Mouse (Mus musculus) adrenal gland, postnatal 14 days (tissue): ENCODE results near the gene Defa25. TPM values are rescaled to one million over a fixed set of nuclear protein-coding genes. Genes with fewer than 3 reads are reported as not detected.
A peak's percentile ranks its signal among the peaks of the same experiment; 100 is the strongest.
"Not testable (repeated sequence)": the region's sequence is repeated elsewhere in the genome, so short reads cannot be mapped to it uniquely, and the experiment has no call there.

Experiments used
- DNase-seq: peaks from one replicate; pipeline ENCODE4 v3.0.0; 2021; ENCODE audit warnings: mixed read lengths
- long read RNA-seq, 2 experiments: library from polyadenylated mRNA; stranded (forward); transcript quantifications; one replicate each; pipeline ENCODE4 v2.0.0; 2021
- total RNA-seq: library from RNA; stranded (reverse); gene quantifications from 2 replicates; pipeline ENCODE4 v1.2.3, GENCODE M21; 2021

The Defa25 gene
- total RNA-seq, result not detected in 2 replicates
- long read RNA-seq, experiment 1, result 0 reads
- long read RNA-seq, experiment 2, result 0 reads

- not testable (repeated sequence) for DNase-seq
Measured at GRCm38 (mm10) chr8:21084142-21084541, at the start of gene Defa25. Defa25 (plus strand) TSS chr8:21084442.

GRCm38 (mm10) chr8:21054747-21055146, 29.5 kb upstream of the Defa25 start, which contains the start of gene Defa23:
Defa23 (plus strand) TSS chr8:21055047.
- DNase-seq, result not testable (repeated sequence)

- not testable (repeated sequence) for DNase-seq
Measured at GRCm38 (mm10) chr8:21064738-21065137, 19.5 kb upstream of the Defa25 start, which contains the start of gene Defa35. Defa35 (plus strand) TSS chr8:21065038.

- peak; percentile 44 for DNase-seq
Measured at GRCm38 (mm10) chr8:21093106-21093505, 8.9 kb downstream of the Defa25 start.

GRCm38 (mm10) chr8:21095950-21096349, 11.7 kb downstream of the Defa25 start, which contains the start of gene Gm14851:
Gm14851 (minus strand) TSS chr8:21096050.
- DNase-seq, result not testable (repeated sequence)

GRCm38 (mm10) chr8:21134342-21134741, 50.1 kb downstream of the Defa25 start, which contains the start of gene Defa30:
Defa30 (plus strand) TSS chr8:21134642.
- not testable (repeated sequence) for DNase-seq

Other genes starting within 250 kb of the Defa25 start
- not detected in 2 replicates for gene Defb33, start 191.8 kb upstream of the Defa25 start, total RNA-seq
- not detected in 2 replicates for gene Gm15056, start 181.8 kb upstream of the Defa25 start, total RNA-seq
- gene Gm6040, start 162.4 kb upstream of the Defa25 start, total RNA-seq, result not detected in 2 replicates
- not detected in 2 replicates for gene AY761185, start 139.7 kb upstream of the Defa25 start, total RNA-seq
- gene Defa21, start 58.9 kb upstream of the Defa25 start, total RNA-seq, result not detected in 2 replicates
- not detected in 2 replicates for gene Defa23, start 29.4 kb upstream of the Defa25 start, total RNA-seq
- not detected in 2 replicates for gene Defa35, start 19.4 kb upstream of the Defa25 start, total RNA-seq
- not detected in 2 replicates for gene Gm14851, start 11.6 kb downstream of the Defa25 start, total RNA-seq
- gene Defa30, start 50.2 kb downstream of the Defa25 start, total RNA-seq, result not detected in 2 replicates
- gene Defa22, start 77.8 kb downstream of the Defa25 start, total RNA-seq, result not detected in 2 replicates
- gene Defa31, start 107.2 kb downstream of the Defa25 start, total RNA-seq, result not detected in 2 replicates
- gene Gm15293, start 117.1 kb downstream of the Defa25 start, total RNA-seq, result not detected in 2 replicates
- not detected in 2 replicates for gene Gm15292, start 165.3 kb downstream of the Defa25 start, total RNA-seq
- gene Defa27, start 231.1 kb downstream of the Defa25 start, total RNA-seq, result not detected in 2 replicates
- gene Defa29, start 242.6 kb downstream of the Defa25 start, total RNA-seq, result not detected in 2 replicates